Mouse (Mus musculus) CH12.LX (cell line): Measurements from ENCODE around the gene Wdr90.

Source experiments
- BHLHE40 ChIP-seq: IDR thresholded peaks from 2 replicates; pipeline ENCODE4 v1.6.1; 2011; ENCODE audit warnings: mild to moderate bottlenecking, low read depth, low read length, improper control_type of control experiment
- CHD2 ChIP-seq: IDR thresholded peaks from 2 replicates; pipeline ENCODE4 v1.6.1; 2011; ENCODE audit warnings: low read length, improper control_type of control experiment
- CTCF ChIP-seq, 2 experiments: IDR thresholded peaks in 1 of 2; conservative IDR thresholded peaks in 1 of 2; 2 replicates each; pipeline ENCODE4 v1.5.1; 2011 to 2012; ENCODE audit warnings: low read depth in 2 of 2, low read length in 2 of 2, improper control_type of control experiment in 1 of 2, inconsistent platforms in 1 of 2, mild to moderate bottlenecking in 1 of 2, moderate library complexity in 1 of 2
- GABPA ChIP-seq: IDR thresholded peaks from 2 replicates; pipeline ENCODE4 v1.6.1; 2012; ENCODE audit warnings: low read depth, low read length, improper control_type of control experiment, inconsistent platforms; ENCODE audit not compliant: insufficient replicate concordance
- HCFC1 ChIP-seq: IDR thresholded peaks from 2 replicates; pipeline ENCODE4 v1.6.1; 2012; ENCODE audit warnings: low read depth, mild to moderate bottlenecking, inconsistent platforms, low read length, improper control_type of control experiment
- MAX ChIP-seq: IDR thresholded peaks from 2 replicates; pipeline ENCODE4 v1.6.1; 2011; ENCODE audit warnings: low read length, improper control_type of control experiment
- RAD21 ChIP-seq: IDR thresholded peaks from 2 replicates; pipeline ENCODE4 v1.6.1; 2011; ENCODE audit warnings: low read depth, mild to moderate bottlenecking, low read length, improper control_type of control experiment, moderate library complexity
- TBP ChIP-seq: conservative IDR thresholded peaks from 2 replicates; pipeline ENCODE4 v1.6.1; 2011; ENCODE audit warnings: low read depth, low read length, improper control_type of control experiment

DNA sequence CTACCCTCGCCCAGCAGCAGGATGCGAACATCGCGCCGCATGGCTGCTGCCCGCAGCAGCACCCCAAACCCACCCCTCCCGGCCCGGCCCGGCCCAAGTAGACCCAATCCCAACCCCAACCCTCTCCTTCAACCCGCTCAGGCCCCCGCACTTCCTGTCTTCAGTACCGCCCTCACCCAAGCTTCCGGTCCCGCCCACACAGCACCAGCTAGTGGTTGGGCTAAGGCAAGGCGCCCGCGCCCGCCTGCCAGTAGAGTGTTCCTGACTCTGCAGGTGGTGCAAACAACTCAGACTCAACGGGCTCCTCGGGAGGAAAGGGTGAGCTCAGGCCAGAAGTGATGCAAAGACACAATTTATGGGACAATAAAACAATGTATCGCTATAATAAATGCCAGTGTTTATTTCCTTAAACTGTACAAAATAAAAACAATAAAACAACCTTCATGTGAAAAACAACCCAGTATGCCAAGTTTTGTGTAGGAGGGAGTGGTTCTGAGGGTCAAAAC is 16.9 kb downstream of the Wdr90 start, which contains the start of gene Rhot2:
- TF ChIP-seq CHD2 (no peak), GABPA (no peak), RAD21 (no peak; the same call in 1 of the 2 replicates), BHLHE40 (peak; percentile 16; the same call in 1 of the 2 replicates), HCFC1 (peak; percentile 82), CTCF (conservative IDR thresholded peaks at IDR 0.05 in 1 of 2, IDR thresholded peaks at IDR 0.05 in 1 of 2; ENCODE audit: low read depth in 2 of 2, low read length in 2 of 2) (peak in 1 of 2 experiments; percentile 26; a peak in 1 of 4 replicates), TBP (peak; percentile 75; the same call in 1 of the 2 replicates), MAX (peak; percentile 61)
